Mouse (Mus musculus) pancreas, adult 10 weeks (tissue): Measurements from ENCODE around the gene Faim2. TPM values are rescaled to one million over a fixed set of nuclear protein-coding genes. Genes with fewer than 3 reads are reported as not detected.

Source experiments
- polyA plus RNA-seq: library from polyadenylated mRNA; stranded (reverse); fragments of 350-450 nt; fragmentation: Illumina TruSeq; extraction: RNeasy Lipid Tissue Mini Kit (QIAGEN cat#74804); gene quantifications from one replicate; pipeline ENCODE4 v1.2.3, GENCODE M21; 2015; ENCODE audit warnings: low read depth, low replicate concordance; ENCODE audit not compliant: insufficient read depth

The Faim2 gene
- polyA plus RNA-seq = 2.0 TPM

DNA sequence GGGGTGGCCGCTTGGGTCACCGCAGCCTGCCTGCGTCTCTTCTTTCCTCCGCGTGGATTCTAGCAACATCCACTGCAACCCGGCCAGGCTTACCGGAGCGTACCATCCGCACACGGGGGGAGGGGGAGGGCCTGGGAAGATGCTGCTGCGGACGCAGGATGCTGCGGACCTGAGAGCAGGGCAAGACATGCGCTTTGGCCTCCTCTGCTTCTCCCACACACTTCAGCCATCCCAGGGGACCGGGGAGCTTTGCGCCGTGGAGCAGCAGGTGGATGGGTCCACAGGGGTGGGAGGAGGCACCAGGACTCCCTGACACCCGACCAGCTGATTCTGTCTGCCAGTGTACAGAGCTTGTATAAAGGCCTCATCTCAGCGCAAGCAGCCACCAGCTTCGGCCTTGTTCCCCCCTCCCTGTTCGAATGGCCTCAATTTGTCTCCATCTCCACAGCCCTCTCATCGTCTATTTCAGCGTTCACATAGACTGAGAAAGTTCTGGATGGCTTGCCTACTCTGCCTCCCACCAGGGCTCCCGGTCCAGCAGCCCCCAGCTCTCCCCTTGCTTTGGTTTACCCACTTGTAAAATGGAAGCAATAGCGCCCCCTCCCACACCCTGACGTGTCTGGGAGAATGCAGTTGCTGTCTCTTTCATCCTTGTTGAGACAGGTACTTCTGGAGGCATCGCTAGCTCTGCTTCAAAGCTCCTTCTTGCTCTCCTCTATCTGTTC lies at the start of gene Faim2:
TSS of gene Faim2 (minus strand) at position 537 of the 725 bp plus-strand sequence.

GRCm38 (mm10) chr15:99474576-99474926 lies 53.4 kb downstream of the Faim2 start, which contains the start of gene Bcdin3d:
Gene Bcdin3d, minus strand, starts transcription at chr15:99474730.

GRCm38 (mm10) chr15:99457606-99458401 lies 70.2 kb downstream of the Faim2 start, which contains the start of gene Nckap5l:
Gene Nckap5l, minus strand, starts transcription at chr15:99457748.

Other genes starting within 250 kb of the Faim2 start
- gene Prpf40b, start 233.1 kb downstream of the Faim2 start, polyA plus RNA-seq = 33.0 TPM
- not detected for gene Fam186b, start 232.3 kb downstream of the Faim2 start, polyA plus RNA-seq
- 7.1 TPM for gene Fmnl3, start 157.7 kb downstream of the Faim2 start, polyA plus RNA-seq
- gene Tmbim6, start 135.3 kb downstream of the Faim2 start, polyA plus RNA-seq = 82.7 TPM
- gene Nckap5l, start 70.4 kb downstream of the Faim2 start, polyA plus RNA-seq = 1.2 TPM
- gene Bcdin3d, start 53.4 kb downstream of the Faim2 start, polyA plus RNA-seq = 2.5 TPM
- not detected for gene Aqp2, start 50.9 kb upstream of the Faim2 start, polyA plus RNA-seq
- 2.9 TPM for gene Aqp5, start 62.6 kb upstream of the Faim2 start, polyA plus RNA-seq
- gene Aqp6, start 73.2 kb upstream of the Faim2 start, polyA plus RNA-seq = not detected
- 0.52 TPM for gene Racgap1, start 123.5 kb upstream of the Faim2 start, polyA plus RNA-seq
- 2.1 TPM for gene Asic1, start 142.2 kb upstream of the Faim2 start, polyA plus RNA-seq
- gene Smarcd1, start 174.0 kb upstream of the Faim2 start, polyA plus RNA-seq = 5.5 TPM
- gene Gm17349, start 177.3 kb upstream of the Faim2 start, polyA plus RNA-seq = not detected
- 8.3 TPM for gene Gpd1, start 189.3 kb upstream of the Faim2 start, polyA plus RNA-seq
- 22.0 TPM for gene Cox14, start 197.5 kb upstream of the Faim2 start, polyA plus RNA-seq
- 9.9 TPM for gene Cers5, start 244.7 kb upstream of the Faim2 start, polyA plus RNA-seq